Mouse (Mus musculus) CH12.LX (cell line): ENCODE measurements at regions not wholly inside any gene's neighbourhood (a gene's known extent, or its start where the extent isn't known, plus 50 kb on each side); places are given as distances from the start of the nearest gene placed in this dataset.

ENCODE experiments used
- DNase-seq: peaks from one replicate; pipeline ENCODE4 v3.0.0-alpha.2; 2013; ENCODE audit errors: extremely low read depth
- H3K27ac ChIP-seq: 2 replicates; pipeline ENCODE4 v1.5.1; 2012; ENCODE audit warnings: low read depth, mild to moderate bottlenecking, control low read depth, moderate library complexity; ENCODE audit not compliant: insufficient read depth
- H3K27me3 ChIP-seq: replicated peaks from 2 replicates; pipeline ENCODE3; 2012; ENCODE audit warnings: inconsistent platforms
- H3K36me3 ChIP-seq, 2 experiments: replicated peaks in 1 of 2; 2 replicates each; pipeline versions ENCODE3 to v1.6.1; 2012; ENCODE audit warnings: inconsistent platforms in 1 of 2, low read length in 1 of 2, mild to moderate bottlenecking in 1 of 2, mixed read lengths in 1 of 2, moderate library complexity in 1 of 2; ENCODE audit not compliant: control insufficient read depth in 1 of 2, insufficient read depth in 1 of 2
- H3K4me1 ChIP-seq, 2 experiments: 2 replicates each; pipeline ENCODE4 v1.6.1; 2012; ENCODE audit warnings: inconsistent platforms in 1 of 2, moderate library complexity in 1 of 2; ENCODE audit not compliant: insufficient read depth in 2 of 2, control insufficient read depth in 1 of 2
- H3K4me2 ChIP-seq: 2 replicates; pipeline ENCODE4 v1.6.1; 2012; ENCODE audit warnings: low read depth, mild to moderate bottlenecking, control low read depth; ENCODE audit not compliant: poor library complexity, insufficient read depth, severe bottlenecking
- H3K4me3 ChIP-seq, 3 experiments: fragments of 150-350 bp in 1 of 3; sonication (generic) in 1 of 3; replicated peaks in 1 of 3; 2 replicates each; pipeline versions ENCODE3 to v1.5.1; 2011 to 2012; ENCODE audit warnings: low read depth in 2 of 3, low read length in 2 of 3, mild to moderate bottlenecking in 2 of 3, moderate library complexity in 2 of 3, control low read depth in 1 of 3, improper control_type of control experiment in 1 of 3, inconsistent platforms in 1 of 3, mixed read lengths in 1 of 3; ENCODE audit not compliant: poor library complexity in 1 of 3
- H3K79me2 ChIP-seq: replicated peaks from 2 replicates; pipeline ENCODE4 v1.6.1; 2012; ENCODE audit warnings: mild to moderate bottlenecking, moderate library complexity; ENCODE audit not compliant: control insufficient read depth, poor library complexity, insufficient read depth, severe bottlenecking; ENCODE audit errors: extremely low read depth
- H3K9ac ChIP-seq: 2 replicates; pipeline ENCODE4 v1.6.1; 2012; ENCODE audit warnings: low read depth, mild to moderate bottlenecking, control low read depth, moderate library complexity; ENCODE audit not compliant: insufficient read depth
- H3K9me3 ChIP-seq: replicated peaks from 2 replicates; pipeline ENCODE3; 2012; ENCODE audit warnings: low read length, inconsistent platforms, mixed read lengths
- BHLHE40 ChIP-seq: IDR thresholded peaks from 2 replicates; pipeline ENCODE4 v1.6.1; 2011; ENCODE audit warnings: mild to moderate bottlenecking, low read depth, low read length, improper control_type of control experiment
- CHD2 ChIP-seq: IDR thresholded peaks from 2 replicates; pipeline ENCODE4 v1.6.1; 2011; ENCODE audit warnings: low read length, improper control_type of control experiment
- CTCF ChIP-seq, 2 experiments: IDR thresholded peaks in 1 of 2; conservative IDR thresholded peaks in 1 of 2; 2 replicates each; pipeline ENCODE4 v1.5.1; 2011 to 2012; ENCODE audit warnings: low read depth in 2 of 2, low read length in 2 of 2, improper control_type of control experiment in 1 of 2, inconsistent platforms in 1 of 2, mild to moderate bottlenecking in 1 of 2, moderate library complexity in 1 of 2
- ELF1 ChIP-seq: IDR thresholded peaks from 2 replicates; pipeline ENCODE4 v1.6.1; 2014; ENCODE audit warnings: low read depth, mild to moderate bottlenecking, inconsistent platforms, low read length, improper control_type of control experiment
- EP300 ChIP-seq: IDR thresholded peaks from 2 replicates; pipeline ENCODE4 v1.6.1; 2011; ENCODE audit warnings: low read length, improper control_type of control experiment
- ETS1 ChIP-seq: conservative IDR thresholded peaks from 2 replicates; pipeline ENCODE4 v1.6.1; 2012; ENCODE audit warnings: low read depth, mild to moderate bottlenecking, inconsistent platforms, low read length, improper control_type of control experiment, moderate library complexity
- GABPA ChIP-seq: IDR thresholded peaks from 2 replicates; pipeline ENCODE4 v1.6.1; 2012; ENCODE audit warnings: low read depth, low read length, improper control_type of control experiment, inconsistent platforms; ENCODE audit not compliant: insufficient replicate concordance
- JUN ChIP-seq: IDR thresholded peaks from 2 replicates; pipeline ENCODE4 v1.6.1; 2011; ENCODE audit warnings: low read depth, mild to moderate bottlenecking, low read length, improper control_type of control experiment, moderate library complexity; ENCODE audit not compliant: insufficient read depth
- MAFK ChIP-seq: IDR thresholded peaks from 2 replicates; pipeline ENCODE4 v1.6.1; 2011; ENCODE audit warnings: low read length, improper control_type of control experiment; ENCODE audit not compliant: insufficient replicate concordance
- MEF2A ChIP-seq: IDR thresholded peaks from 2 replicates; pipeline ENCODE4 v1.6.1; 2014; ENCODE audit warnings: low read depth, mild to moderate bottlenecking, inconsistent platforms, low read length, improper control_type of control experiment, borderline replicate concordance
- POLR2A ChIP-seq: IDR thresholded peaks from 2 replicates; pipeline ENCODE4 v1.6.1; 2011; ENCODE audit warnings: low read depth, mild to moderate bottlenecking, improper control_type of control experiment, low read length
- POLR2AphosphoS2 ChIP-seq: IDR thresholded peaks from 2 replicates; pipeline ENCODE4 v1.6.1; 2011; ENCODE audit warnings: low read depth, low read length, improper control_type of control experiment
- RAD21 ChIP-seq: IDR thresholded peaks from 2 replicates; pipeline ENCODE4 v1.6.1; 2011; ENCODE audit warnings: low read depth, mild to moderate bottlenecking, low read length, improper control_type of control experiment, moderate library complexity
- SIN3A ChIP-seq: IDR thresholded peaks from 2 replicates; pipeline ENCODE4 v1.6.1; 2012; ENCODE audit warnings: low read length, improper control_type of control experiment, inconsistent platforms
- TBP ChIP-seq: conservative IDR thresholded peaks from 2 replicates; pipeline ENCODE4 v1.6.1; 2011; ENCODE audit warnings: low read depth, low read length, improper control_type of control experiment
- USF2 ChIP-seq: conservative IDR thresholded peaks from 2 replicates; pipeline ENCODE4 v1.6.1; 2011; ENCODE audit warnings: low read depth, low read length, improper control_type of control experiment
- ZC3H11A ChIP-seq: IDR thresholded peaks from 2 replicates; pipeline ENCODE4 v1.6.1; 2012; ENCODE audit warnings: low read depth, mild to moderate bottlenecking, inconsistent platforms, low read length, improper control_type of control experiment
- ZKSCAN1 ChIP-seq: IDR thresholded peaks from 2 replicates; pipeline ENCODE4 v1.6.1; 2012; ENCODE audit warnings: low read depth, inconsistent platforms, low read length, improper control_type of control experiment, borderline replicate concordance
- dilution Hi-C: fragments of 300-500 bp; cut with MboI; formaldehyde crosslinking; loops from 2 replicates; pipeline ENCODE4 v1.14.3; 2020; ENCODE audit warnings: low sequenced_read_pairs; ENCODE audit not compliant: extremely low pct_unique_long_range_greater_than_20kb, extremely low pct_ligation_motif_present
- in situ Hi-C: fragments of 300-500 bp; cut with MboI; formaldehyde crosslinking; loops from 3 replicates; pipeline ENCODE4 v1.14.3; 2019; ENCODE audit warnings: low sequenced_read_pairs, low pct_ligation_motif_present, low pct_unique_long_range_greater_than_20kb, mixed read lengths

DNA sequence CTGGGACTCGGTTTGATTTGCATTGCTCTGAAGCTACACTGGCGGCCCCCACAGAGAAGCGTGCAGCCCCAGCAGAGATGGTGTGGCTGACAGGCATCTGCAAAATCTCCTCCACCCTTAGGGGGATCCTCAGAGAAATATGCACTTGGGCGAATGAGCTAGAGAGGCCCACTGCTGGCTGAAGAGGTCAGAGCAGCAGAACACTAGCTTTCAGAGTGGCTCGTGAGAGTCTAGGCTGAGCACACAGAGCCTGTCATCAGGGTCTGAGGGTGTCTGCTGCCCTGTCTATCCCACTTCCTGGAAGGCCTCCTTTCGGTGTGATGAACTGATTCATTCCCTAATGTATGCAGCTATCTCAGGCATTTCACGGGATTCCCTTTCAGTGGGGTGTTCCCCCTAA lies 225.1 kb downstream of the Tle3 start:
- H3K27ac ChIP-seq: no peak overlapping the region
- H3K4me2 ChIP-seq: no peak overlapping the region
- in situ Hi-C loops (no loop called here), dilution Hi-C loops (no loop called here)
- H3K4me1 ChIP-seq: peaks cover 9 to 39% of the 10 kb centered on the region in 2 experiments; a peak in 3 of 4 replicates
- H3K4me3 ChIP-seq: no peak overlapping the region
- no peaks in the 10 kb centered on the region for H3K27me3 ChIP-seq
- no peaks in the 10 kb centered on the region for H3K36me3 ChIP-seq
- H3K79me2 ChIP-seq: no peaks in the 10 kb centered on the region
- no peaks in the 10 kb centered on the region for H3K9me3 ChIP-seq
- no peak overlapping the region for H3K9ac ChIP-seq
- TF ChIP-seq GABPA (no peak), CTCF (conservative IDR thresholded peaks at IDR 0.05 in 1 of 2, IDR thresholded peaks at IDR 0.05 in 1 of 2; ENCODE audit: low read depth in 2 of 2, low read length in 2 of 2) (no peak), ELF1 (no peak), RAD21 (no peak; the same call in 1 of the 2 replicates), ZC3H11A (no peak)
- DNase-seq: no peak

DNA sequence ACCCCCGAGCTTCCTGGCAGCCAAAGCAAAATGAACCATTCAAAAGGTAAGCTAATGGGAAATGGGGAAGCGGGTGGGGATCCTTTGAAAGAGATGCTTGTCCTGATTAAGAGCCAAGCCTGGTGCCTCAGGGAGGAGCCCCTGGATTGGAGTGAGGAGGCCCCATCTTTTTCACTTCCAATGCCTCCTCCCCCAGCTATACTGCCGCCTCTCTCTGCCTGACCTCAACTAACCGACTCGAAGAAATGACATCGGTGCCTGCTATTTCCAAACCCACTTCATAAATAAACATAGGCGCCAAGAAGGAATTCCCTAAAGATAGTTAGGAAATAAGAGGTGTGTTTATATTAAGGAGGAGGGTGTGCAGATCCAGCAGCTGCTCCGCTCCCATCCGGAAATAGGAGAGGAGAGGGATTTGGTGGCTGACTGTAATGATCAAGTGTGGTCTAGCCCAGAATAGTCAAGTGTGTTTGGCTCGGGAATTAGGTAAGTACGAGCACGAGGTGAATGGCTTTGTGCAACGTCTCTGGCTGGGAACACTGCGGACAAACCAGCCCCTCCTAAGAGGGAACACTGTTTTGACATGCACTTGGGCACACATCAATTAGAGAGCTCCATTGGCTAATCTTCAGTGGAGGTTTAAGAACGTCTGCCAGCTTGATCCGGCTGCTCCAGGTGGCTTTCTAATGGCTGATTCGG lies 224.4 kb downstream of the Tle3 start:
- H3K27me3 ChIP-seq: no peaks in the 10 kb centered on the region
- TF ChIP-seq POLR2A: no peak
- TF ChIP-seq MEF2A: no peak
- TF ChIP-seq MAFK: no peak
- TF ChIP-seq BHLHE40: no peak
- TF ChIP-seq JUN: no peak
- no peak for TF ChIP-seq EP300
- no peak for TF ChIP-seq POLR2AphosphoS2
- TF ChIP-seq ETS1: no peak
- no peak for TF ChIP-seq ZKSCAN1
- no peak for TF ChIP-seq CHD2
- TF ChIP-seq ZC3H11A: no peak
- no peak for TF ChIP-seq SIN3A
- TF ChIP-seq USF2: no peak
- no peak for TF ChIP-seq TBP
- TF ChIP-seq CTCF (conservative IDR thresholded peaks at IDR 0.05 in 1 of 2, IDR thresholded peaks at IDR 0.05 in 1 of 2; ENCODE audit: low read depth in 2 of 2, low read length in 2 of 2): no peak
- no peak for TF ChIP-seq GABPA

More for the DNA sequence above, 224.4 kb downstream of the Tle3 start:
- no peaks in the 10 kb centered on the region for H3K36me3 ChIP-seq
- no peak for DNase-seq
- H3K4me2 ChIP-seq: no peak overlapping the region
- no peaks in the 10 kb centered on the region for H3K79me2 ChIP-seq
- no peak overlapping the region for H3K4me3 ChIP-seq
- dilution Hi-C loops: no loop called here
- no peak overlapping the region for H3K27ac ChIP-seq
- no peaks in the 10 kb centered on the region for H3K9me3 ChIP-seq
- H3K4me1 ChIP-seq: peaks cover 9 to 39% of the 10 kb centered on the region in 2 experiments; a peak in 3 of 4 replicates
- in situ Hi-C loops: no loop called here
- H3K9ac ChIP-seq: no peak overlapping the region
